Mouse (Mus musculus): ENCODE results near the gene Ttc28. TPM values are rescaled to one million over a fixed set of nuclear protein-coding genes. Genes with fewer than 3 reads are reported as not detected.

The Ttc28 gene
- total RNA-seq, 1 experiment = 5.8 TPM

DNA sequence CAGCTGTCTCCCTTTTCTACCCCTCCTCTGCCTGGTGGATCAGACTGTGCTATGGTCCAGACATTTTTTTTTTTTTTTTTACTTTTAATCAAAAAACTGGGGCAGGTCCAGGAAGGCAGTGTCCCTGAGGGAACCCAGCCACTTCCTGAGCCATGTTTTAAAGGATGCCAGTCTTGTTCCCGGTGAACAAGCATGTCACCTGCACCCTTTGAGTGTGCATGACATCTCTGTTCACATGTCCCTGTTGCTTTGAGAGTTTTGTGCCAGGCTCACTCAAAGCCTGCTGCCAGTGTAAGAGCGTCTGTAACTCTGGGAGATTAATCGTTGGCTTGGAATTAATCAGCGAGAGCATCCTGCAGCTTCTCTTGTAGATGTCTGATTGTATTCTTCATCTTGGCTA, 11.1 kb upstream of the Ttc28 start:
- in situ Hi-C loops (cut with MboI; ENCODE audit: low sequenced_read_pairs in 2 of 2, unreplicated experiment in 2 of 2) = no loop called here
- H3K27ac ChIP-seq (ENCODE audit: insufficient read depth, low read depth, low read length, poor library complexity, severe bottlenecking) = no peak overlapping the region
- H3K4me3 ChIP-seq (ENCODE audit: insufficient read depth in 1 of 2, low read depth in 1 of 2, low read length in 2 of 2, poor library complexity in 1 of 2, severe bottlenecking in 1 of 2) = no peak overlapping the region
- no peaks in the 10 kb centered on the region for H3K9me3 ChIP-seq (ENCODE audit: control insufficient read depth, insufficient read depth, low read depth, low read length)
- peaks cover 34% of the 10 kb centered on the region for H3K36me3 ChIP-seq (ENCODE audit: control insufficient read depth, insufficient read depth, low read length, poor library complexity, severe bottlenecking)
- H3K9ac ChIP-seq (ENCODE audit: insufficient read depth, low read depth, low read length, poor library complexity, severe bottlenecking) = no peak overlapping the region
- no peak for TF ChIP-seq ZNF384 (IDR thresholded peaks at IDR 0.05; ENCODE audit: low read depth, low read length)
- TF ChIP-seq ZC3H11A (IDR thresholded peaks at IDR 0.05; ENCODE audit: borderline replicate concordance, low read depth, low read length) = no peak
- TF ChIP-seq MAFK (IDR thresholded peaks at IDR 0.05; ENCODE audit: insufficient read depth, low read depth, low read length) = no peak
- TF ChIP-seq HCFC1 (IDR thresholded peaks at IDR 0.05; ENCODE audit: borderline replicate concordance, insufficient read depth, low read length) = no peak
- TF ChIP-seq CHD2 (IDR thresholded peaks at IDR 0.05; ENCODE audit: low read depth, low read length) = no peak
- DNase-seq (ENCODE audit: low read depth, low spot score) = no peak
- H3K4me1 ChIP-seq (ENCODE audit: control insufficient read depth in 2 of 2, insufficient read depth in 2 of 2, low read length in 2 of 2, poor library complexity in 1 of 2) = no peaks in the 10 kb centered on the region

DNA sequence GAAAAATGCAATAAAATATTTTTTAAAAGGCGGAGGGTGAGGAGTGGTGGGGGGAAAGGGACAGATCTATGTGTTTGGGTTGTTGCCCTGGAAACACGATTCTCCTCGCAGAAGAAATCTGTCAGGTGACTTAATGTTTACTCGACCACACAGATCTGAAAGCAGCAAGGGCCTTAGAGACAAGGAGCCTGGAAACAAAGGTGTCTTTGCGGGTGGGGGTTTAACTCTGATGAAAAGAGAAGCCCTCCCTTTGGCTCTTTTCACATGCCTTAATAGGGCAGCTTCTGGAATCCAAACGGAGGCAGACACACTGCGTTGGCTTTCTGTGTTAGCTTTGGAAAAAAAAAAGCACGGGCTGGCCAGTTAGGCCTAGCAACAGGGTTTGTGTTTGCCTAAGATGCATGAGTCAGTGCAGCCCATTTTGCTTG, 10.3 kb upstream of the Ttc28 start:
- Histone ChIP-seq H3K4me1 (ENCODE audit: control insufficient read depth in 2 of 2, insufficient read depth in 2 of 2, low read length in 2 of 2, poor library complexity in 1 of 2) (no peaks in the 10 kb centered on the region), H3K4me3 (ENCODE audit: insufficient read depth in 1 of 2, low read depth in 1 of 2, low read length in 2 of 2, poor library complexity in 1 of 2, severe bottlenecking in 1 of 2) (no peak overlapping the region), H3K9ac (ENCODE audit: insufficient read depth, low read depth, low read length, poor library complexity, severe bottlenecking) (no peak overlapping the region), H3K9me3 (ENCODE audit: control insufficient read depth, insufficient read depth, low read depth, low read length) (no peaks in the 10 kb centered on the region), H3K27ac (ENCODE audit: insufficient read depth, low read depth, low read length, poor library complexity, severe bottlenecking) (no peak overlapping the region), H3K36me3 (ENCODE audit: control insufficient read depth, insufficient read depth, low read length, poor library complexity, severe bottlenecking) (peaks cover 32% of the 10 kb centered on the region)
- TF ChIP-seq HCFC1 (IDR thresholded peaks at IDR 0.05; ENCODE audit: borderline replicate concordance, insufficient read depth, low read length) (no peak), CHD2 (IDR thresholded peaks at IDR 0.05; ENCODE audit: low read depth, low read length) (no peak), ZC3H11A (IDR thresholded peaks at IDR 0.05; ENCODE audit: borderline replicate concordance, low read depth, low read length) (no peak), ZNF384 (IDR thresholded peaks at IDR 0.05; ENCODE audit: low read depth, low read length) (no peak), MAFK (IDR thresholded peaks at IDR 0.05; ENCODE audit: insufficient read depth, low read depth, low read length) (no peak)
- in situ Hi-C loops (cut with MboI; ENCODE audit: low sequenced_read_pairs in 2 of 2, unreplicated experiment in 2 of 2) = no loop called here
- no peak for DNase-seq (ENCODE audit: low read depth, low spot score)

DNA sequence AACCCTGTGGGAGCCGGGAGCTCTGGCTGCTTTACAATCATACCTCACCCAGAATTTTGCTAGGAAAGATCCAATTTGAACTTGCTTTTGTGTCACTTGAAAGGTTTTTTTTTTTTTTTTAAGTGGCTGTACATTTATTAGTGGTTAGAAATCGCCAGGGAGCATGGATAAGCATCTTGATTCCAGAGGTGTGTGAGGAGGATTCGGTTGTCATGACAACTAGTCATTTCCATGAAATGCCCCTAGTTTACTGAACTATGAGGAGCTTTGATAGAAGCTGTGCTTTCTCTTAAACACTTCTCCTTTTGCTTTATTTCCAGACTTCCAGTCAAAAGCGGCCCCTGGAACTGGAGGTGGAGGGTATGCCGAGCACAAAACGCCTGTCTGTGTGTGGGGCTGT, 6.4 kb upstream of the Ttc28 start:
- in situ Hi-C loops (cut with MboI; ENCODE audit: low sequenced_read_pairs in 2 of 2, unreplicated experiment in 2 of 2) = no loop called here
- TF ChIP-seq HCFC1 (IDR thresholded peaks at IDR 0.05; ENCODE audit: borderline replicate concordance, insufficient read depth, low read length) = no peak
- no peak for TF ChIP-seq ZNF384 (IDR thresholded peaks at IDR 0.05; ENCODE audit: low read depth, low read length)
- no peak for TF ChIP-seq ZC3H11A (IDR thresholded peaks at IDR 0.05; ENCODE audit: borderline replicate concordance, low read depth, low read length)
- no peak for TF ChIP-seq CHD2 (IDR thresholded peaks at IDR 0.05; ENCODE audit: low read depth, low read length)
- H3K9me3 ChIP-seq (ENCODE audit: control insufficient read depth, insufficient read depth, low read depth, low read length) = no peaks in the 10 kb centered on the region
- no peak overlapping the region for H3K9ac ChIP-seq (ENCODE audit: insufficient read depth, low read depth, low read length, poor library complexity, severe bottlenecking)
- H3K27ac ChIP-seq (ENCODE audit: insufficient read depth, low read depth, low read length, poor library complexity, severe bottlenecking) = no peak overlapping the region
- DNase-seq (ENCODE audit: low read depth, low spot score) = no peak
- H3K4me1 ChIP-seq (ENCODE audit: control insufficient read depth in 2 of 2, insufficient read depth in 2 of 2, low read length in 2 of 2, poor library complexity in 1 of 2) = peaks cover 5% of the 10 kb centered on the region in 2 experiments; a peak in 2 of 4 replicates
- H3K4me3 ChIP-seq (ENCODE audit: insufficient read depth in 1 of 2, low read depth in 1 of 2, low read length in 2 of 2, poor library complexity in 1 of 2, severe bottlenecking in 1 of 2) = no peak overlapping the region
- peaks cover 31% of the 10 kb centered on the region for H3K36me3 ChIP-seq (ENCODE audit: control insufficient read depth, insufficient read depth, low read length, poor library complexity, severe bottlenecking)

DNA sequence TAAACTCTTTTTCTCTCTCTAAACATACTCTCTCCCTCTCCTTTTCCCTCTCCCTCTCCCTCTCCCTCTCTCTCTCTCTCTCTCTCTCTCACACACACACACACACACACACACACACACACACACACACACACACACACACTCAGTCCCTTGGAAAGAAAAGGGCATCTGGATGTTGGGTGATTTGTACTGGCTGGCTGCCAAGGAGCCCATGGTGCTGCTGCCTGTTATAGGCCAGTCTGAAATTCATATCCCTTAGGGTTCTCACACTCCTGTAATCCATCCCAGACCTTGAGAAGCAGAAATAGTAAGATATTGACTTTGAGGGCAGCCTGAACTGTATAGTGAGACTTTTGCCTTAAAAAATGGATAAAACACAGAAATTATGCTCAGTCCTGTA, 4.9 kb upstream of the Ttc28 start:
- Histone ChIP-seq H3K4me3 (ENCODE audit: insufficient read depth in 1 of 2, low read depth in 1 of 2, low read length in 2 of 2, poor library complexity in 1 of 2, severe bottlenecking in 1 of 2) (no peak overlapping the region), H3K27ac (ENCODE audit: insufficient read depth, low read depth, low read length, poor library complexity, severe bottlenecking) (no peak overlapping the region), H3K9me3 (ENCODE audit: control insufficient read depth, insufficient read depth, low read depth, low read length) (no peaks in the 10 kb centered on the region), H3K9ac (ENCODE audit: insufficient read depth, low read depth, low read length, poor library complexity, severe bottlenecking) (no peak overlapping the region), H3K36me3 (ENCODE audit: control insufficient read depth, insufficient read depth, low read length, poor library complexity, severe bottlenecking) (peaks cover 25% of the 10 kb centered on the region), H3K4me1 (ENCODE audit: control insufficient read depth in 2 of 2, insufficient read depth in 2 of 2, low read length in 2 of 2, poor library complexity in 1 of 2) (peaks cover 5% of the 10 kb centered on the region in 2 experiments; a peak in 2 of 4 replicates)
- no peak for DNase-seq (ENCODE audit: low read depth, low spot score)
- no peak for TF ChIP-seq CHD2 (IDR thresholded peaks at IDR 0.05; ENCODE audit: low read depth, low read length)
- no peak for TF ChIP-seq MAFK (IDR thresholded peaks at IDR 0.05; ENCODE audit: insufficient read depth, low read depth, low read length)
- TF ChIP-seq ZC3H11A (IDR thresholded peaks at IDR 0.05; ENCODE audit: borderline replicate concordance, low read depth, low read length) = no peak
- TF ChIP-seq ZNF384 (IDR thresholded peaks at IDR 0.05; ENCODE audit: low read depth, low read length) = no peak
- TF ChIP-seq HCFC1 (IDR thresholded peaks at IDR 0.05; ENCODE audit: borderline replicate concordance, insufficient read depth, low read length) = no peak
- in situ Hi-C loops (cut with MboI; ENCODE audit: low sequenced_read_pairs in 2 of 2, unreplicated experiment in 2 of 2) = no loop called here

DNA sequence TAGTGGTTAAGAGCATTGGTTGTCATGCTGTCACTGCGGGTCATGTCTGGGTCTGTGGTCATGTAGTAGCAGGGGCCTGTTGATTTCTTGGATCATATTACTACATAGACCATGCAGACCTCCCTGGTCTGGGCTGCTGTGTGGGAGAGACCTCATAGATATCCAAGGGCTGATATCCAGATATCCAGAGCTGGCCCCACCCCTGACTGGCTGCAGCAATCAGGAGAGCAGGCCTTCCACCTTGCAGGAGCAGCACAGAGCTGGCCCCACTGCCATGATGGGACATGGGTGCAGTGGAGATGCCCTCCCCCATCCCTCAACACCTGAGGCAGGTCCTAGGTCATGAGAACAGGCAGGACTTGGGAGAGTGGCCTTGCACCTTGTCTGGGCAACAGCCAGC, 4.3 kb upstream of the Ttc28 start:
- DNase-seq (ENCODE audit: low read depth, low spot score) = no peak
- Histone ChIP-seq H3K9ac (ENCODE audit: insufficient read depth, low read depth, low read length, poor library complexity, severe bottlenecking) (no peak overlapping the region), H3K9me3 (ENCODE audit: control insufficient read depth, insufficient read depth, low read depth, low read length) (no peaks in the 10 kb centered on the region), H3K36me3 (ENCODE audit: control insufficient read depth, insufficient read depth, low read length, poor library complexity, severe bottlenecking) (peaks cover 22% of the 10 kb centered on the region), H3K4me3 (ENCODE audit: insufficient read depth in 1 of 2, low read depth in 1 of 2, low read length in 2 of 2, poor library complexity in 1 of 2, severe bottlenecking in 1 of 2) (no peak overlapping the region), H3K4me1 (ENCODE audit: control insufficient read depth in 2 of 2, insufficient read depth in 2 of 2, low read length in 2 of 2, poor library complexity in 1 of 2) (peaks cover 5% of the 10 kb centered on the region in 2 experiments; a peak in 2 of 4 replicates), H3K27ac (ENCODE audit: insufficient read depth, low read depth, low read length, poor library complexity, severe bottlenecking) (no peak overlapping the region)
- TF ChIP-seq CHD2 (IDR thresholded peaks at IDR 0.05; ENCODE audit: low read depth, low read length) (no peak), ZC3H11A (IDR thresholded peaks at IDR 0.05; ENCODE audit: borderline replicate concordance, low read depth, low read length) (no peak), ZNF384 (IDR thresholded peaks at IDR 0.05; ENCODE audit: low read depth, low read length) (no peak), MAFK (IDR thresholded peaks at IDR 0.05; ENCODE audit: insufficient read depth, low read depth, low read length) (no peak), HCFC1 (IDR thresholded peaks at IDR 0.05; ENCODE audit: borderline replicate concordance, insufficient read depth, low read length) (no peak)
- in situ Hi-C loops (cut with MboI; ENCODE audit: low sequenced_read_pairs in 2 of 2, unreplicated experiment in 2 of 2) = no loop called here
